Mouse (Mus musculus) regulatory T cell (primary cell): ENCODE measurements around the gene G530012D18Rik.
"Not testable (repeated sequence)": the region's sequence is repeated elsewhere in the genome, so short reads cannot be mapped to it uniquely, and the experiment has no call there.

Source experiments
- in situ Hi-C: fragments of 300-600 bp; cut with MboI, MseI; formaldehyde crosslinking; loops from one replicate; pipeline ENCODE4 v1.15.1; 2025; ENCODE audit warnings: high pct_unique_total_duplicates

Gene G530012D18Rik

DNA sequence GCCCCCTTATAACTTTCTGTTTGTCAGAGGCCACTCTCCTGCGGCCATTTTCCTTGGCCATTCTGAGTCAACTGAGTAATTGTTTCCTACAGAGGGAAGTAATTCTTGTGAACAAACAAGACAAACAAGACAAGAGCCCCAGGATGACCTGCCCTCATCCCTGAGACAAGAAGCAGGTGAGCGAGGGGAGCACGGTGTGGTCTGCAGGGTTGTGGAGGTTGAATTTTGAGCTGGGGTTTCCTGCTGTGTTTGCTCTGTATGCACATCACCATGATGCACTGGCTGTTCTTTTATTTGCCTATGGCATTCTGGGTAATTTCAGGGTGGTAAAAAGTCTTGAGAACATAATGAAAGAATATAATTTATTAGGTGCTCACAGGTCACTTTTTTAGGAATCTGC is 39.6 kb downstream of the G530012D18Rik start:
- in situ Hi-C loops: not testable (repeated sequence)

DNA sequence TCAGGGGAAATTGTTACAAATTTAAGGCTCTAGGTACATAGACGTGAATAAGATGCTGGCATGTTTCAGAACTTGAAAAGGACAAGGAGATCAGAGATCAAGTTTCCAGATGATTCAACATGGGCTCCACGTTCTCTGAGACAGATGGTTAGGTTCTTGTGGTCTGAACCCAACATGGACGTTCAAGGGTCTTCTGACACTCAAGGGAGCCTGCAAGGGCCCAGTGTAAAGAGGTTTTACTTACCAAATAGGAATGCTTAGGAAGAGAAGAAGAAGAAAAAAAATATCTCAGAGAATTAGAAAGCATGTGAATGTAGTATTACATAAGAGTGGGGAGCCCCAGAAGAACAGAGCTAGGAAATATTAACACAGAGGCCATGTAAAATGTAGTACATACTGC is 40.3 kb downstream of the G530012D18Rik start:
- in situ Hi-C loops: not testable (repeated sequence)

DNA sequence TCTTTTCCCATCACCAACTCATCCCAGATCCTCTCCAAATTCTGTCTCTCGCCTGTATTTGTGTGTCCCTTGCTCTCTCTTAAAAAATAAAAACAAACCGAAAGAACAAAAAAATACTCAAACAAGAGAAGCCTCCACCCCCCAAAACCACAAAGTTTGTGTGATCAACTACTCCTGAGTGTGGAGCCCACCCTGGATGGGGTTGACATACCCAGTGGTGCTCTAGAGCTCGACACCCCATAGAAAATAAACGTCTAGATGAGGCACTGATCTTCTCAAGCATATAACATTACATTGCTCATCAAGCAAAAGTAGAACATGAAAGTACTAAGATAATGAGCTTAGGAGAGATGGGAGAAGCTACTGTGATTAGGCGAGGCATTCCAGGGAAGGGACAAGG is 41.7 kb downstream of the G530012D18Rik start:
- in situ Hi-C loops: not testable (repeated sequence)

DNA sequence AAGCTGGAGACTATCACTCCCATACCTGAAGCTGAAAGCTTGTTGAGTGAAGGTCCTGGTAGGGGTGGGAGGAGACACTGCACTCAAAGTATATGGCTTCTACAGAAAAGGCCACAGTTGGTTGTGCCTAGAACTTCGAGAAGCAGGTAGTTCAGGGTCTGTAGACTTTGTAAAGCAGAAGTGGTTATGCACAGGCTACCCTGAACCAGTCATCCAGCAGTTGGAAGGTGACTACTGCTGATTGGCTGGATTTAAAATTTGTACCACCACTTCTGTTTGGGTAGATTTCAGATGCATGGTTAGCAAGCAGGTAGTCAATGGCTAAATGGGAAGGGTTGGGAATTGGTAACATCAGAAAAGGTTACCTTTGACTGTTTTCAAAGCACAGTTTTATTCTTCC is 43.2 kb downstream of the G530012D18Rik start:
- in situ Hi-C loops: not testable (repeated sequence)
